Mouse (Mus musculus) E14TG2a.4 (cell line): ENCODE measurements around the gene Zdhhc4.

Experiments
- CTCF ChIP-seq: conservative IDR thresholded peaks from 2 replicates; pipeline ENCODE4 v1.5.1; 2014; ENCODE audit warnings: low read length
- NANOG ChIP-seq: IDR thresholded peaks from 2 replicates; pipeline ENCODE4 v1.6.1; 2014; ENCODE audit warnings: borderline replicate concordance, low read length, mixed read lengths

DNA sequence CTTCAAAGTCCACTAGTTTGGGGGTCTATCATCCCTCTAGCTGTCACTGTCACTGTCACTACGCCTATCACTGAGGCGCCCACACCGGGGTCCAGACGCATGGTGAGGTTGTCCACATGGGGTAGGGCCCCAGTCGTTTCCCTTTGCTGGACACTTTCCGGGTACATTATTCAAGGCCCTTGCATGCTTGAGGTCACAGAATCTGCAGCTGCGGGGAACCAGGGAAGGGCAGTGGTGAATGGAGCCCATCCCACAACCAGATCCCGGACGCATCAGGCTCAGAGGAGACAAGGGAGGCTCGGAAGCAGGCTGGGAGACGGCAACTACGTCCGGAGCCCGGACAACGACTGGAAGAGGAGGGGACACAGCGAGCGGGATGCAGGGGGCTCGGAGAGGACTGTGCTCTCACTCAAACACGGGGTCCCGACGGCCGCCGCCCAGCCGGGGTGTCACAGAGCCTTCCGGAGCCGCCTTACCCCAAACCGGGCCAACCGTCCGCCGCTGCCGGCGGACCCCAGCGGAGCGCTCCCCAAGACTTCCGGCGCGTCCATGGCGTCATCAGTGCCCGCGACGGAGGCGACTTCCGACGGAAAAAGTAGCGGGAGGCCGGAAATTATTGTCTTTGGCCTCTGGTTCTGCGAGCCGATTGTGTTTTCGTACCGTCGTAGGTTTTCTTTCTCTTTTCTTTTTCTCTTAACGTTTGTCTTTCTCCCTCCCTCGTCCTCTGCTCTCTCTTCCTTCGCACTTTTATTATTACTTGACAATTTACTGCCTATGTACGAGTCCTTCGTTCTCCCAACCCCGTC, at the start of gene Zdhhc4:
- no peak for TF ChIP-seq CTCF
- TF ChIP-seq NANOG: no peak
